Mouse (Mus musculus): ENCODE results near the gene Exoc3l4.

The Exoc3l4 gene

DNA sequence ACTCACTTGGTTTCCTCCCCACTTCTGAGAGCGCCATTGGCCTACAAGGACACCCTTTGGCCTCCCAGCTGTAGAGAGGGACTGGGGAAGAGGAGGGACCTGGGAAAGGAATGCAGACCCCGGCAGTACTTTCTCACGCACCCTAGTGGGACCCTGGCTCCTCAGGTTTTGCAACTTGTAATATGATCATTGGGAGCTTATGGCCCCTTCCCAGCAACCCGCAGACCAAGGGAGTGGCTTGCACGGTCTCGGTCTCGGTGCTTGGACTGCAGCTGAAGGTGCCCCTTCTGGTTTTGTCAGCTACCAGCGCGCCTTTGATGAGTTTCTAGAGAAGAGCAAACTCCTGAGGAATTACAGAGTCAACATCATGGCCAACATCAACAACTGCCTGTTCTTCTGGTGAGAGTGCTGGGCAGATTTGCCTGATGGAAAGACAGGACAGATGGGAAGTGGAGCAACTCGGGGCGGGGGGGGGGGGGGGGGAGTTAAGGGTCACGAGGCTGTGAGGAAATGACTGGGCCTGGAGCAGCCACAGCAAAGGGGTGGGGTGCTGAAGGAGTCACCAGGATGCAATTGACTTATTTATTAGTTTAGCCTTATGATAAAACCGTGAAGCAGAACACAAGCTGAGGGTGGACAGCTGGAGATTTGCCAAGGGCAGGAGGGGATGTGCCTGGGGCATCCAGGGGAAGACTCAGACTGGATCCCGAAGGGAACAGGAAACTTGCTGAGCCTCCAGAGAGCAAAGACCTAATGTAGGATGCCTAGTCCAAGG, 32.3 kb downstream of the Exoc3l4 start:
- DNase-seq (ENCODE audit: extremely low read depth, insufficient read length, low spot score): no peak

DNA sequence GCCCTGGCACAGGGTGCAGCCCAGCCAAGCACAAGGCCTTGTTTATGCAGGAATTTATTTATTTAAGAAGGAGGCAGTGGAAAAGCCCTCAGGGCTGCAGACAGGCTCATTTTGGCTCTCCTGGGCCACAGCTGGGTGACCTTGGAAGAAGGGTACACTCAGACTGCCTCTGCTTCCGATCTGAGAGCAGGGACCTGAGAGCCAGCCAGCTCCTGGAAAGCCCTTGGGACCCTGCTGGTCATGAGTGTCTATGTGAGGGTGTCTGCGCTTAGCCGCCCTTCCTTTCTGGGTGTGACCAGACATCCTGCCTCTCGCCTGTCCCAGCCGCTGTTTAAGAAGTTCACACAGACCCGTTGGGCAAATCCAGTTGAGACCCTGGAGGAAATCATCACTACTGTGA, 33.5 kb downstream of the Exoc3l4 start:
- DNase-seq (ENCODE audit: extremely low read depth, insufficient read length, low spot score): no peak

DNA sequence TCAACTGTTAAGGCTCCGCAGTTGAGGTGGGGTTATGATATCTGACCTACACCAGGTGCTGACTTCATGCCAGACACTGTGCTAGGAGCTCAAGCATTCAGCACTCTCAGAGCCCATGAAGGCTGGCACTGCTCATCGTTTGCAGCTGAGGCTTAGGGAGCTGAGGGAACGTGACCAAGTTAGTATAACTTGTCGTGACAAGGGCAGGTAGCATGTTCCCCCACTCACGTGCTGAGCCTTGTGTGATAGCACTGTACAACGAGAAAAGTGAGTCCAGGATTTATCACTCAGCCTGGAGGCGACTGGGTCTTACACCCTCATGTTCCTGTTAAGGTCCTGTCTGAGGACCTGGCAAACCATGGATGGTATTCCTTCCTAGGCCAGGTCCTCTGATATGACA, 34.7 kb downstream of the Exoc3l4 start:
- no peak for DNase-seq (ENCODE audit: extremely low read depth, insufficient read length, low spot score)

GRCm38 (mm10) chr12:111454021-111454420, 37.2 kb downstream of the Exoc3l4 start:
- DNase-seq (ENCODE audit: extremely low read depth, insufficient read length, low spot score): no peak

DNA sequence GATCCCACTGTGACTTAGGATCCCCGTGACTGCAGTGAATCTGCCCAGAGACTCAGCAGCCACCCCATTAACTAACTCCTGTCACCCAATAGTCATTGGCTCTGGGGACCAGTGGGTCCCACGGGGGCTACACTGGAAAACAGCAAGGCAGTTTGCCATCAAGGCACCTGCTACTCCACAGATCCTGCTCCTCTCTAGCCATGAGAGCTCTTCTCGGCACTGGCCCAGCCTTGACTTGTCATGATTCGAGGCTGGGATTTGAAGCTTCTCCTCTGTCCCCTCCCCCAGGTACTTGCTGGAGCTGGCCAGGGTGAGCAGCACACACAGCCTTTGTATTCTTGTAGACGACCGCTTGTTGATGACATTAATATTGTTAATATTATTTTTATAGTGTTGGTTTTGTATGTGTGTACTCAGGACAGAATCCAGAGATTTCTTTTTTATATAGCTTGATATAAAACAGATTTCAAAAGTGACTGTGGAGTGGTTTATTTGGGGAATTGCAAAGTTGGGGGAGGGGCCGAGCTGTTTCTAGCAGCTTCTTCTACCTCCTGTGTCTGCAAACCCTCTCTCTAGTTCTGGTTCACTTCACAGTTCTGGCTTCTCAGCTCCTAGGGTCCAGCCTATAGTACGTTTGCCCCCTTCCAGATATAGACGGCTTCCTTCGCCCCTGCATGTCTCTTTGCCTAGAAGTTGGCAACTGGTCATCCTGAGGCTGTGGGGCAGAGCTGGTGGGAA, 37.9 kb downstream of the Exoc3l4 start:
- no peak for DNase-seq (ENCODE audit: extremely low read depth, insufficient read length, low spot score)

DNA sequence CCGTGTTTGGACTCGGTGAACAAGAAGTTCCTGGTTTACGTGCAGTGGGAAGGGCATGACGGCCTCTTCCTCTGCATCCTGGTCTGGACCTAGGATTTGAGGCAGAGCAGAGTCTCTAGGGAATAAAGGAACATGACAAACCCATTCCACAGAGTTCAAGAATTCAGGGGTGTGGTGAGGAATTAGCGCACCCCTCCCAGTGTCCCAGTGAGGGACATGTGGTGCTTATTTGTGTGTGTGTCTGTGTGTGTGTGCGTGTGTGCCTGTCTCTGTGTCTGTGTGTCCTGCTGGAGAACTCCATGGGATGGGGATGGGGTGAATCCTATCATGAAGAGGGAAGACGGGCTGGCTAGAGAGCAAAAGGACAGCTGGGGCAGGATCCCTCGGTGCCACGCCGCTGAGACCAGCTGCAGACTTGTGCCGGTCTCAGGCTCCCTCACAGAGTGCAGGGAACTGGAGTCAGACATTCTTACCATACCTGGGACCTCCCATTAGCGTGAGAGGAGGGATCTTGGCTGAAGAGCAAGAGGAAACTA, 38.6 kb downstream of the Exoc3l4 start:
- DNase-seq (ENCODE audit: extremely low read depth, insufficient read length, low spot score): peak; percentile 80

DNA sequence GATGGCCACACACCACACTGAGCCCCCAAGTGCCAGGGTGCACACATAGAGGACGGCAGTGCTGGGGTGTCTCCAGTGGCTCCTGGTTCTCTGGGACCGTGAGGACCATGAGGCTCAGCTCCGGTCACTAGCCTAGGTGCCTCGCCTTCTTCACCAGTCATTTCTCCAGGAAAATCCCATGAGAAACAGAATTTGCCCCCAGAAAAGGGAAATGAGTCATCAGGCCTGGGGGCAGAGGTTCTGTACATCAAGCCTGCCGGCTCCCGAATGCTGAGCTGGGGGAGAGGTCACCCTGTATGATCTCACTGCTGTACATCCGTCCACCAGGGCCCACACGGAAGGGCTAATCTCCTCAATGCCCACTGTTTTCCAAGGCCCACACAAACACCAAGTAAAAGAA, 39.0 kb downstream of the Exoc3l4 start:
- DNase-seq (ENCODE audit: extremely low read depth, insufficient read length, low spot score): no peak

DNA sequence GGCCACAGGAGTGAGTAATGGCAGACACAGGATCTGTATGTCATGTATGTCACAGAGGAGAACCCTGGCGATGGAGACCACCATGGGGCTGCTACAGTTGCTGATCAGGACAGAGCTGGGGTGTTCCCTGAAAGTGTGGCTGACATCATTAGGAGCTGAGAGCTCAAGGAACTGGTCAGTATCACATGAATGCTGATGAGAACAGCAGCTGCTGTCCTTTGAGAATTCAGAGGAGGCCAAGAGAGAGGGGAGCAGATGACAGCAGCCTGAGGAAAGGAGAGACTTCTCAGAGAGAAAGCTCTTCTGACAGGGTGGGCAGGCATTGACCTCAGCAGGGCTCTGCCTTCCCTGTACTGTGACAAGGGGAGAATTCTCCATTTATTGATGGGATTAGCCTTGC, 40.9 kb downstream of the Exoc3l4 start:
- no peak for DNase-seq (ENCODE audit: extremely low read depth, insufficient read length, low spot score)

DNA sequence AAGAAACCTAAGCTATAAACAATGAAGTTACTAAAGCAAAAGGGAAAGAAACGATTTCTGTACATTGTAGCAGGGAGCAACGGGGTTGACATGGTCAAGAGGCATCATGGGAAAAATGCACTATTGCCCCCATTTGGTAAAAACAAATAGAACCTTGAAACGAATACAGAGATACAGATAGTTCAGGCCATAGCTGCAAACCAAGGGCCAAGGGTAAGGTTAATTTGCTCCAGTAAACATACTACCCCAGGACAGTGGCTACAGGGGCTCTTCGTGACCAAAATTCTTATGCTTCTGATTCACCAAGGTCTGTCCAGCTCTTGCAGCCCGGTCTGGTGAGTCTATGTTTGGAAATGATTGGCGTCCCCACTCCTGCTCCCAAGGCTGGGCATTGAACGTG, 46.8 kb downstream of the Exoc3l4 start:
- no peak for DNase-seq (ENCODE audit: extremely low read depth, insufficient read length, low spot score)

GRCm38 (mm10) chr12:111466369-111466768, 49.6 kb downstream of the Exoc3l4 start:
- no peak for DNase-seq (ENCODE audit: extremely low read depth, insufficient read length, low spot score)

DNA sequence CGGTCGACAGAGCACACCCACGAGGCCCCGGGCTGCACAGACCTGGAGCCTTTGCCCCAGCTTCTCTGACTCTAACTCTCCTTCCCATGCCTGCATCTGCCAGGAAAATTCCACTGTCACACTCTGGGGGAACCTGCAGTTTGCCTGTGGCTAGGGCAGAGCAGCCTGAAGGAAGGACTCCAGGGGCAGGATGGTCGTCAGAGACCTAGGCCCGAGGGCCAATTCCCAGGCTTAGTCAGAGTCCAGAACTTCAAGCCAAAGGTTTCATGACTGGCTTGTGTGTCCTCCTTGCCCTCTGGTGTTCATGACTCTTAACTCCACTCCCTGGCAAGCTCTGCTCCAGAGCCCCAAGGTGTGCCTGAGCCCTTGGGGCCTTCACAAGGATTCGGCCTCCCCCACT, 51.4 kb downstream of the Exoc3l4 start:
- DNase-seq (ENCODE audit: extremely low read depth, insufficient read length, low spot score): no peak

GRCm38 (mm10) chr12:111469507-111469906, 52.7 kb downstream of the Exoc3l4 start:
- no peak for DNase-seq (ENCODE audit: extremely low read depth, insufficient read length, low spot score)

DNA sequence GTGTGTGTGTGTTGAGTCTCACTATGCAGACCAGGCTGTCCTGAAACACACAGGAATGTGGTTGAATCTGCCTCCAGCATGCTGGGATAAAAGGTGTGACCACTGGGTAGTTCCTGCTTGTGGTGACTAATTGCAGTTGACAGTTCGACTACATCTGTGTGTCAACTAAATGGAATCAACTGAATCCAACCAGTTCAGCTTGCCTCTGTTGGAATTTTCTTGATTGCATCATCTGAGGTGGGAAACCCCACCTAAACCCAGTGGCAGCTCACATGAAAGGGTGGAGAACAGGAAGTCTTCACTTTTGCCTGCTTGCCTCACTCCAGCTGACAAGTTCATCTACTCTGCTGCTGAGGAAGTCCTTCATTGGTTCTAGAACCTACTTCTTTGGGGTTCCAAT, 54.3 kb downstream of the Exoc3l4 start:
- peak; percentile 72 for DNase-seq (ENCODE audit: extremely low read depth, insufficient read length, low spot score)

- DNase-seq (ENCODE audit: extremely low read depth, insufficient read length, low spot score): peak; percentile 70
Measured at GRCm38 (mm10) chr12:111471721-111472120, 54.9 kb downstream of the Exoc3l4 start.

GRCm38 (mm10) chr12:111472886-111473285, 56.1 kb downstream of the Exoc3l4 start:
- DNase-seq (ENCODE audit: extremely low read depth, insufficient read length, low spot score): no peak

GRCm38 (mm10) chr12:111474384-111474783, 57.6 kb downstream of the Exoc3l4 start:
- no peak for DNase-seq (ENCODE audit: extremely low read depth, insufficient read length, low spot score)

GRCm38 (mm10) chr12:111474893-111475643, 58.3 kb downstream of the Exoc3l4 start:
- peak; percentile 71 for DNase-seq (ENCODE audit: extremely low read depth, insufficient read length, low spot score)

- DNase-seq (ENCODE audit: extremely low read depth, insufficient read length, low spot score): no peak
Measured at GRCm38 (mm10) chr12:111478924-111479323, 62.1 kb downstream of the Exoc3l4 start.

DNA sequence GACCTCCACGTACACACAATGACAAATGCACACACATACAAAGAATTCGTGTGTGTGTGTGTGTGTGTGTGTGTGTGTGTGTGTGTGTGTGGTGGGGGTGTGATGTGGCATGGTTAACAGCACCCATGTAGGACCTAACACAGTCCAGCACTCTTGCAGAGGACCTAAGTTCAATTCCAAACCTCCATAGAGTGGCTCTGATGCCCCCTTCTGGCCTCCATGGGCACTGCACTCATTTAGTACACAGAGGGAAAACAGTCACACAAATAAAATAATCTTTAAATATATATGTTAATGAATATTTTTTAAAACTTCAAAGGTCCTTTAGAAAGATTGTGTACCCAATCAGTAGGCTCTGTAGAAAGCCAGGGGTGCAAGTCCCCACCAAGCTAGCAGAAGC, 63.1 kb downstream of the Exoc3l4 start:
- no peak for DNase-seq (ENCODE audit: extremely low read depth, insufficient read length, low spot score)

Measured in 3134 (cell line).